Mouse (Mus musculus) T-cell, adult 66 days (primary cell): ENCODE results near the gene Npm3. TPM values are rescaled to one million over a fixed set of nuclear protein-coding genes. Genes with fewer than 3 reads are reported as not detected.

ENCODE experiments used
- total RNA-seq, 2 experiments: library from RNA; stranded (reverse); gene quantifications; 3 replicates in 1 of 2; 4 replicates in 1 of 2; pipeline ENCODE4 v1.2.4; 2023

Npm3 gene
- 10 to 100 TPM; 70.2 to 74.0 TPM for total RNA-seq

GRCm38 (mm10) chr19:45749243-45750043 is at the start of gene Npm3:
Npm3 (minus strand) TSS chr19:45749591.

DNA sequence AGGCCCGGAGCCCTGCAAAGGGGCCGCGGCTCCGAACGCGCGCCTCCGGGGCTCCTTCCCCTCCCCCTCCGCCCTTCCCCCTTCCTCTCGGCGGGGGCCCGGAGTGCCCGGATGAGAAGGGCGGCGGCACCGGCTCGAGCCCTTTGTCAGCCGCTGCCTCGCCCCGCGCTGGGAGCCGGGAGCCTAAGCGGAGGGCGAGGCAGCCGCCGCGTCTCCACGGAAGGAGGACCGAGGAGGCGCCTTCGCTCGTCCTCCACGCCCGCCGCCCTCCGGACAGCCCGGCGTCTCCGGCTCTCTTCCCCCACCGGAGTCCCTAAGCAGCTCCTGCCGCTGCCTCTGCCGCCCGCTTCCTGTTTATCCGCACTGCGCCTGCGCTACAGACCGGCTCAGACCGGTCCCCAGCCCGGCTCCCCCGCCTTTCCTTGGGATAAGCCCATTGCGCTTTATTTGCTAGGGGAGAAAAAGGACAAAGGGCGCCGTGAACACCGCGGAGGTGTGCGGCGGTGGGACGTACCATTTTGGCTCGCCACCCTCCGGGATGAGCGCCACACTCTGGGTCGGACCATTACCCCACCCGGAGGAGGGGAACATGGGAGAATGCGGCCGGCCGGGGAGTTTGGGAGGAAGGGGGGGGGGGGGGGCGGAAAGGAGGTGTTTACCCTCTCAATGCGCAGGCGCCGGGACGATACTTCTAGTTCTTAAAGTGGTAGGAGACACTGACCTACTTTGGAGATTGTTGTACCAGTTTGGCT is 34.0 kb upstream of the Npm3 start, which contains the start of gene Mgea5:
Mgea5 (minus strand) TSS at position 657 of the 752 bp plus-strand sequence.

DNA sequence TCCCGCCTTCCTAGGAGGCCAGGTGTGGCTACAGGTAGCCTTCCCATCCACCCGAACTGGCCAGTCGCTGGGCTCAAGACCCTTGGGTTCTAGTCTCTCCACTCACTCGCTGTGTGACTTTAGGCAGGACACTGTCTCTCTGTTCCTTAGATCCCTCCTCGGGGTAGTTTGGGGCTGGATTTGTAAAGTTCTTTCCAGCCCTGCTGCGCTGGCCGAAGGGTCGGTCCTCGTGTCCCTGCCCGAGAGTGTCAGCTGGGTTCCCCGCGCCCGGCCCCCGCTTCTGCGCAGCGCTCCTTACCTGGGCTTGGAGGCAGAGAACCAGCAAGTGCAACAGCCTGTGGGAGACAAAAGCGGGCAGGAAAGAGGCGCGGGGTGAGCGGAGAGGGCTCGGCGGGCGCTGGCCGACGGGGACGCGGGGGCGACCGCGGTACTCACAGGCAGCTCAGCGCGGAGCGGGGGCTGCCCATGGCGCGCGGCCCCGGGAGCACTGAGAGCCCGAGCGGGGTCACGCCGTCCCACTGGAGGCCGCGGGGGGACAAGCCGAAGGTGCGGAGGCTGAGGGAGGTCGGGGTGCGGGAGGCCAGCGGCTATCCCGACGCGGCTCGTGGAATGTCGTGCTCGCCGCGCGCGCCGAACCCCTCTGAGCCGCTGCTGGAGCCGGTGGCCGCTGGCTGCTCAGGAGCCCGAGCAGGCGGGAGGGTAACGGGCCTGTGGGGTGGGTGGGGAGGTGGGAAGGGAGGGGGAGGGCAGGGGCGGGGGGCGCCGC is 7.0 kb downstream of the Npm3 start, which contains the start of gene Fgf8:
Fgf8 (minus strand) TSS at position 698 of the 766 bp plus-strand sequence.

Other genes with a start within 250 kb of the Npm3 start
- gene Poll, start 189.1 kb downstream of the Npm3 start, total RNA-seq: 10 to 100 TPM in 1 of 2 experiments, 1 to 10 TPM in 1; 9.6 to 10.9 TPM
- gene Gm17018, start 189.0 kb downstream of the Npm3 start, total RNA-seq: 10 to 100 TPM; 36.5 to 43.1 TPM
- 10 to 100 TPM; 68.8 to 69.6 TPM for gene Fbxw4, start 89.3 kb downstream of the Npm3 start, total RNA-seq
- gene Fgf8, start 6.7 kb downstream of the Npm3 start, total RNA-seq: not detected
- gene Mgea5, start 34.2 kb upstream of the Npm3 start, total RNA-seq: 100 to 1,000 TPM; 273 to 314 TPM
- 1 to 10 TPM; 3.6 to 5.6 TPM for gene Kcnip2, start 66.5 kb upstream of the Npm3 start, total RNA-seq
- 10 to 100 TPM; 20.7 to 26.2 TPM for gene Armh3, start 248.9 kb upstream of the Npm3 start, total RNA-seq